Mouse (Mus musculus) CH12F3 (cell line): ENCODE data around the gene Pygb.

Source experiments
- in situ Hi-C: fragments of 300-500 bp; cut with MboI; formaldehyde crosslinking; loops from 2 replicates; pipeline ENCODE4 v1.14.3; 2020; ENCODE audit warnings: low sequenced_read_pairs

Gene Pygb

GRCm38 (mm10) chr2:150837781-150838180 lies 51.2 kb downstream of the Pygb start:
- in situ Hi-C loops = no loop called here

- in situ Hi-C loops = no loop called here
These were observed 53.3 kb downstream of the Pygb start for GRCm38 (mm10) chr2:150839686-150840471.

- in situ Hi-C loops = no loop called here
These were observed 54.6 kb downstream of the Pygb start for GRCm38 (mm10) chr2:150841109-150841508.

- in situ Hi-C loops = no loop called here
These were observed 55.5 kb downstream of the Pygb start for GRCm38 (mm10) chr2:150842049-150842461.

GRCm38 (mm10) chr2:150844798-150845197 lies 58.3 kb downstream of the Pygb start:
- in situ Hi-C loops = no loop called here

GRCm38 (mm10) chr2:150847436-150847995 lies 61.0 kb downstream of the Pygb start:
- in situ Hi-C loops = no loop called here

- in situ Hi-C loops = no loop called here
These were observed 64.7 kb downstream of the Pygb start for GRCm38 (mm10) chr2:150851251-150851650.

GRCm38 (mm10) chr2:150855186-150855585 lies 68.7 kb downstream of the Pygb start:
- in situ Hi-C loops = no loop called here

GRCm38 (mm10) chr2:150858724-150859487 lies 72.4 kb downstream of the Pygb start:
- in situ Hi-C loops = no loop called here

- in situ Hi-C loops = no loop called here
These were observed 73.4 kb downstream of the Pygb start for GRCm38 (mm10) chr2:150859709-150860470.

GRCm38 (mm10) chr2:150861128-150861527 lies 74.6 kb downstream of the Pygb start:
- in situ Hi-C loops = no loop called here

GRCm38 (mm10) chr2:150867021-150867420 lies 80.5 kb downstream of the Pygb start:
- in situ Hi-C loops = no loop called here

GRCm38 (mm10) chr2:150869446-150869845 lies 82.9 kb downstream of the Pygb start:
- in situ Hi-C loops = no loop called here

GRCm38 (mm10) chr2:150874508-150874907 lies 88.0 kb downstream of the Pygb start:
- in situ Hi-C loops = no loop called here

GRCm38 (mm10) chr2:150875226-150875625 lies 88.7 kb downstream of the Pygb start:
- in situ Hi-C loops = no loop called here

GRCm38 (mm10) chr2:150877561-150877960 lies 91.0 kb downstream of the Pygb start:
- in situ Hi-C loops = no loop called here
